Mouse (Mus musculus) G1E (cell line): ENCODE results near the gene AC124108.1.

Experiments used
- CTCF ChIP-seq: IDR thresholded peaks from 2 replicates; pipeline ENCODE4 v1.5.1; 2012; ENCODE audit warnings: low read depth, low read length, inconsistent platforms, mixed read lengths
- GATA1 ChIP-seq: IDR thresholded peaks from 2 replicates; pipeline ENCODE4 v1.6.1; 2012; ENCODE audit warnings: borderline replicate concordance, low read length, inconsistent platforms, mixed read lengths
- GATA2 ChIP-seq: IDR thresholded peaks from 2 replicates; pipeline ENCODE4 v1.6.1; 2012; ENCODE audit warnings: low read depth, low read length, inconsistent platforms, borderline replicate concordance
- TAL1 ChIP-seq: conservative IDR thresholded peaks from 2 replicates; pipeline ENCODE4 v1.6.1; 2012; ENCODE audit warnings: low read depth, low read length, inconsistent platforms, mixed read lengths

DNA sequence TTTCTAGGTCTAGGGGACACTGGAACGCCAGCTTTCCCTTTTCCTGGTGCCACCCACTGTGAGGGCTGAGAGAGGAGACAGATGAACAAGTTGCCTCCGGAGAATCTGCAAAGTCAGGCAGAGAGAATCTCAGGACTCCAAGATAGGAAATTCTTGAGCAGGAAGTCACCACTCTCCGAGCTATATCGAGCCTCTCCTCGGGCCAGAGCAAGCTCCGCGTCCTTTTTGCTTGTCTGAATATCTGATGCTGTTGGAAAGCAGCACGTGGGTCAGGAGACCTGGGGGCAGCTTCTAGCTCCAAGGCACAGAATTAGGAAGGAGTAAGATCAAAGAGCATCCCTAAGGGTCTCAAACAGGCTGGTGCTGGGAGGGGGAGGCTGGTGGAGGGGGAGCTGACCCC lies 37.6 kb upstream of the AC124108.1 start:
- TF ChIP-seq CTCF: no peak
- TF ChIP-seq TAL1: no peak
- no peak for TF ChIP-seq GATA1
- TF ChIP-seq GATA2: no peak
